ENCODE assay signal across 8 mouse cellular contexts in the genomic region with DNA sequence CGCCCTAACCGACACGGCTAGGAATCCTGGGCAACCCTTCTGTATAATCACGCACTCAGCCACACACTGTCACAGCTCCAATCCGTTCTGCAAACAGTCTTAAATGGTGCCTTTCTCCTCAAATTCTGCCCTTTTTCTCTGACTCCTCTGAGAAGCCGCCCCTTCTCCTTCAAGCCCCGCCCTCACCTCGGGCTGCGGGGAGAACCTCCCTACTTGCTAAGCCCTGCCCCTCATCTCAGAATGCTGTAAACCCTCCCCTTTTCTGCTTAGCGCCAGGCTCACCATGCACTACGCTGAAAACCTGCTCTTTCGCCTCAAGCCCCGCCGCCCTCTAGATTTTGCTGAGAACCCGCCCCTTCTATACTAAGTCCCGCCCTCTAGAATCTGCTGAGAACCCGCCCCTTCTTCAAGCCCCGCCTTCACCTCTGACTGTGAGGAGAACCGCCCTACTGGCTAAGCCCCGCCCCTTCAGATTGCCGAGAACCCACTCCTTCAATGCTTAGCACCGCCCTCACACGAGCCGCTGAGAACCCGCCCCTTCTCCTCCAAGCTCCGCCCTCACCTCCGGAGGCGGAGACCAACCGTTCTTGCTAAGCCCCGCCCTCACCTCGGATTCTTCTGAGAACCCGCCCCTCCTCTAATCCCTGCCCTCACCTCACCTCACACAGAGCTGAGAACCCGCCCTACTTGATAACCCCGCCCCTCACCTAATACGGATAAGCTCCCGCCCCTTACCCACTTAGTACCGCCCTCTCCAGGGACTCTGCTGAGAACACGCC. TPM values are rescaled to one million over a fixed set of nuclear protein-coding genes. Genes with fewer than 3 reads are reported as not detected.
DNase-seq lines count a peak whose midpoint lies in the region; ATAC-seq lines count a peak whose summit lies in the region.

No protein-coding gene starts in this region.

- ATAC-seq in forebrain, embryonic 14.5 days, result peak; percentile 92
- ATAC-seq in neural tube, embryonic 15.5 days (ENCODE audit: low FRiP score), result peak; percentile 93

- no peaks in the 10 kb centered on the region for H3K27me3 ChIP-seq in forebrain, embryonic 14.5 days (replicated peaks; ENCODE audit: control insufficient read depth, insufficient read depth, low read length)
- no peaks in the 10 kb centered on the region for H3K27me3 ChIP-seq in neural tube, embryonic 15.5 days (replicated peaks)

- H3K9me3 ChIP-seq in forebrain, embryonic 14.5 days (replicated peaks; ENCODE audit: control insufficient read depth, low read length), result no peaks in the 10 kb centered on the region
- no peaks in the 10 kb centered on the region for H3K9me3 ChIP-seq in neural tube, embryonic 15.5 days (replicated peaks)

- intact Hi-C loops in heart, postnatal 14 days (cut with DNase I), result loop anchor here (2.0 to 10.0 kb wide), 4 partner anchors 20 to 932 kb away; partner anchors contain the start of genes Gm20715 and Zfp28

- peak overlapping the region; percentile 60 for H3K9ac ChIP-seq in forebrain, embryonic 14.5 days (ENCODE audit: low read length)
- H3K9ac ChIP-seq in neural tube, embryonic 15.5 days (replicated peaks), result peak overlapping the region; percentile 58

- under 1% methylated on average over 38 of the region's 38 CpGs for WGBS in forebrain, embryonic 14.5 days
- under 1% methylated on average over 37 of the region's 38 CpGs for WGBS in neural tube, embryonic 15.5 days

- peak overlapping the region; percentile 58 for H3K4me2 ChIP-seq in forebrain, embryonic 14.5 days (ENCODE audit: low read length)
- H3K4me2 ChIP-seq in neural tube, embryonic 15.5 days, result peak overlapping the region; percentile 71

- H3K4me1 ChIP-seq in forebrain, embryonic 14.5 days (ENCODE audit: control insufficient read depth, insufficient read depth, low read length), result peaks cover 6% of the 10 kb centered on the region; the same call in 1 of the 2 replicates
- peaks cover 19% of the 10 kb centered on the region for H3K4me1 ChIP-seq in neural tube, embryonic 15.5 days

- peak overlapping the region; percentile 94 for H3K27ac ChIP-seq in forebrain, embryonic 14.5 days (ENCODE audit: low read depth, low read length)
- peak overlapping the region; percentile 92 for H3K27ac ChIP-seq in neural tube, embryonic 15.5 days (replicated peaks)

- peak; percentile 99 for DNase-seq in ES-CJ7 (ENCODE audit: low read depth, low spot score)
- DNase-seq in cerebellum, adult 11 months, result peak; percentile 99
- peak; percentile 99 for DNase-seq in forebrain, embryonic 14.5 days (ENCODE audit: low spot score)
- peak; percentile 94 to 97 for DNase-seq in heart, postnatal 14 days
- DNase-seq in layer of hippocampus, adult 11-12 months (ENCODE audit: low spot score), result peak; percentile 99
- DNase-seq in lung, adult 18-20 months, result peak; percentile 98 to 99
- DNase-seq in testis, postnatal 14 days (ENCODE audit: low spot score), result peak; percentile 99

- peak overlapping the region; percentile 41 for H3K4me3 ChIP-seq in forebrain, embryonic 14.5 days (ENCODE audit: low read depth, low read length)
- peak overlapping the region; percentile 55 for H3K4me3 ChIP-seq in neural tube, embryonic 15.5 days (replicated peaks)

- no peaks in the 10 kb centered on the region for H3K36me3 ChIP-seq in forebrain, embryonic 14.5 days (ENCODE audit: control insufficient read depth, insufficient read depth, low read length)
- H3K36me3 ChIP-seq in neural tube, embryonic 15.5 days, result no peaks in the 10 kb centered on the region

RNA-seq across cellular contexts. Expression of gene Zfp78, which starts 0.6 kb away (rescaled TPM):
- 4.5 and 5.9 TPM in 2 replicates for polyA plus RNA-seq in forebrain, embryonic 14.5 days (2014; fragmentation: Nextera tagmentation; extraction: Ambion mirVana)
- 1 to 10 TPM; 2.2 to 2.4 TPM for total RNA-seq in heart, postnatal 14 days (2021)
- 4.0 and 5.9 TPM in 2 replicates for polyA plus RNA-seq in neural tube, embryonic 15.5 days (2015; fragmentation: Nextera tagmentation; extraction: Ambion mirVana)

RNA-seq across cellular contexts. Expression of gene Gm3854, which starts 18.9 kb away (rescaled TPM):
- 1.7 and 2.7 TPM in 2 replicates for polyA plus RNA-seq in forebrain, embryonic 14.5 days (2014; fragmentation: Nextera tagmentation; extraction: Ambion mirVana)
- under 1 TPM; 0.22 to 0.32 TPM for total RNA-seq in heart, postnatal 14 days (2021)
- 7.3 and 9.0 TPM in 2 replicates for polyA plus RNA-seq in neural tube, embryonic 15.5 days (2015; fragmentation: Nextera tagmentation; extraction: Ambion mirVana)

RNA-seq across cellular contexts. Expression of gene Zfp28, which starts 20.6 kb away (rescaled TPM):
- polyA plus RNA-seq in forebrain, embryonic 14.5 days (2014; fragmentation: Nextera tagmentation; extraction: Ambion mirVana), result 15.8 and 18.4 TPM in 2 replicates
- total RNA-seq in heart, postnatal 14 days (2021), result 1 to 10 TPM; 2.6 to 3.2 TPM
- 13.2 and 13.8 TPM in 2 replicates for polyA plus RNA-seq in neural tube, embryonic 15.5 days (2015; fragmentation: Nextera tagmentation; extraction: Ambion mirVana)

RNA-seq across cellular contexts. Expression of gene Zfp583, which starts 31.4 kb away (rescaled TPM):
- polyA plus RNA-seq in forebrain, embryonic 14.5 days (2014; fragmentation: Nextera tagmentation; extraction: Ambion mirVana), result 7.7 and 12.2 TPM in 2 replicates
- 1 to 10 TPM; 1.0 to 1.5 TPM for total RNA-seq in heart, postnatal 14 days (2021)
- polyA plus RNA-seq in neural tube, embryonic 15.5 days (2015; fragmentation: Nextera tagmentation; extraction: Ambion mirVana), result 12.7 and 13.7 TPM in 2 replicates

RNA-seq across cellular contexts. Expression of gene Smim17, which starts 36.1 kb away (rescaled TPM):
- 3.0 and 3.5 TPM in 2 replicates for polyA plus RNA-seq in forebrain, embryonic 14.5 days (2014; fragmentation: Nextera tagmentation; extraction: Ambion mirVana)
- total RNA-seq in heart, postnatal 14 days (2021), result not detected
- 7.8 and 9.5 TPM in 2 replicates for polyA plus RNA-seq in neural tube, embryonic 15.5 days (2015; fragmentation: Nextera tagmentation; extraction: Ambion mirVana)

Comparison
In these comparisons a context has a peak if more than half of its experiments do, and no peak if none do; other contexts are left out.
1. Peak in every context shown above with its lines: DNase-seq, ATAC-seq, H3K4me3 ChIP-seq and H3K27ac ChIP-seq.